Mouse (Mus musculus) spleen, embryonic (tissue): ENCODE measurements around the gene Clcn6.
"Not testable (repeated sequence)": the region's sequence is repeated elsewhere in the genome, so short reads cannot be mapped to it uniquely, and the experiment has no call there.

Source experiments
- CTCF ChIA-PET: fragments of 350-600 bp; sonication (Branson Sonifier 250); formaldehyde crosslinking; loops from one replicate; lab custom pipeline; 2022; lab: Charles Lee

Clcn6 gene

DNA sequence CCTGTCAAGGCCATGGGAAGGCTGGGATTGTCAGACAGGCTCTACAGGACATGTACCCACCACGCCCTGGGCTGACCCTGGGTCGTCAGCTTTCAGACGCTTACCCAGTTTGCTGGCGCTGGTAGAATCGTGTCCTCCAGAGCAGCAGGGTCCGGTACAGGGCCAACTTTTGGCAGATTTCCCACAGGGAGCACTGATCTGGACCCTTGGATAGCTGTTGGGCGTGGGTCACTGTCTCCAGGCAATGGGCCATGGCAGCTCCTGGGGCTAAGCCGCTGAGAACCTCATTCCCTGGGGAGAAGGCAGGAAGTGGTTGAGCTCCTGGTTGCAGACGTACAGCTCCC is 27.8 kb upstream of the Clcn6 start:
- CTCF ChIA-PET, result interaction anchor here (0.7 kb wide), 1 partner anchor 1588 kb away, joined by 3 read pairs; no protein-coding TSS in a partner anchor

DNA sequence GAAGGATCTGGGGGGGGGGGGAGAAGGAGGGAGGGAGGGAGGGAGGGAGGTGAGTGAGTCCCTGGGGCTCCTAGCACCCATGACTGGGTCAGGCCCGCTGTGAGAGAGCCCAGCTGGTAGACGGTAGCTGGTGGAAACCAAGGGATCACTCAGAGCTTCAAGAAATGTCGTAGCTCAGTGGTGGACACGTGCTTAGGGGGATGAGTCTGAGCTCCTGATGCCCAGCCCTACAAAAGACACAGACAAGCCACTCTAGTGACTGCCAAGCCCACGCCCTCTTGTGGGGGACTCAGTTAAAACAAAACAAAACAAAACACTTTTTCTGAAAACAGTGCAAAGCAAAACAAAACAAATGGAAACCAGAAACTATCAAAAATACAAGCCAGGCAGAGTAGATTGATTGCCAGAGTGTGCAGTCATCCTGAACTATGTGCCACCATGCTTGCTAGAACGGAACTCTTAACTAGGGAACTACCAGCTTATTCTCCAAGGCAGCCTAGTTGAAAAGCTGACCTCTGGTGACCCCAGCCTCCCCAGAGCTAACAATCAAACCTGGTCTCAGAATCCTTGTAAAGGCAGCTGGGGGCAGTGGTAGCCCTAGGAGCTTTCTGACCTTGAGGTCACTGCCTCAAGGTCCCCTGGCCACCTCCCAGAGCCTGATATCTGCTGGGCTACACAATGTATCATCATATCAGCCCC is 27.2 kb upstream of the Clcn6 start:
- CTCF ChIA-PET, result interaction anchor here (0.7 kb wide), 1 partner anchor 1588 kb away, joined by 3 read pairs; no protein-coding TSS in a partner anchor

DNA sequence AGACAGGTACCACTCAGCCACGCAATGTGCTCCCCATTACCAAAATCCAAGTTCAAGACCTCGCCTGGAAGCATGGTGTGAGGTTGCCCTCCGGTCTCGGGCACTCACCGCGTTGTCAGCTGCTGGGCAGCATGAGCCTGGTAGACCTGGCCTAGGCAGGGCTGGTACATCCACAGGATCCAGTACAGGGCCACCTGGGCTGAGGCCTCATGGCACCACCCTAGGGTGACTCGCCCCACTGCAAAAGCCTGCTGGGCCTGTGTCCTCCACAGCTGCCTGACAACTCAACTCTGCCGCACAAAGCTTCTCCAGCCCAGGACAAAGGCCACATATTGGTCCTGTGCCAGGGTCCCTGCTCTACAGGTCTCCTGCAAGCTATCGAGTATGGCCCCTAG is 22.5 kb upstream of the Clcn6 start:
- CTCF ChIA-PET, result no interaction called here

DNA sequence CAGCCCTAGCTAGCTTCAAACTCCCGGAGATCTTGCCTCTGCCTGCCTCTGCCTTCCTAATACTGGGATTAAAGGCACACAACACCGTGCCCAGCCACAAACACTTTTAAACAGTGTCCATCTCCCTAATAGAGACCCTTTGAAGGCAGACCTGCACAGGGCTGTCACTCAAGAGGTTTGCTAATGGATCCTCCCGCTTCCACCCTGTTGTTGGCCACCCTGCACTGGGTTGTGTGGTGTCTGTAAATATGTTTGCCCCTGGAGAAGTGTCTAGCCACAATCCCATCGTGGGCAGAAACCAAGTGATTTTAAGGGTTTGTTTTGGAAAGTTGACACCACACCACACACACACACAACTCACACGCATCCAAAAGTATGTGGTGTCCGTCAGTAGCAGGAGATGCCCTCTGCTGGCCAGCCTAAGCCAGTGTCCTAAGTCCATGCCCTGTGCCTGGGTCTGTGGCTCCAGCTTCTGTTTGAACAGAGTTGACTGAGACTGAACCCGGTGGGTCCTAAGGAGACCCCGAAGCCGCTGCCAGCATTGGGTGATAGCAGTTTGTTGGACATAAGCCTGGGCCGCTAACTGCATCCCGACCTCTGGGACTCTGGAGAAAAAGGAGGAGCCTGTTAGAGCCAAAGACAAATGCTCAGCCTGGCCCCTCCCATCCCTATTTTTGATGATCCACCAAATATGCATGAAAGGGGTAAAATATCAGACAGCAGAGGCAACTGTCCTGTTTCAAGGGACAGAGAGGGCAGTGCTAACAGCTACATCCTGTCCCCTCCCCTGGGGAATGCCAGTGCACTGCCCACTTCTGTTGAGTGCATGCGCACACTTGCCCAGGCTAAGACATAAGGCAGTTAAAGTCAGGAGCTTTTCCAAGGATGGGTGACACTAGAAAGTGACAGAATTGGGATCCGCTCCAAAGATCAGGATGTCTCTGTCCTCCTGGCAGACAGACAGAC is 21.8 kb upstream of the Clcn6 start:
- CTCF ChIA-PET, result no interaction called here

DNA sequence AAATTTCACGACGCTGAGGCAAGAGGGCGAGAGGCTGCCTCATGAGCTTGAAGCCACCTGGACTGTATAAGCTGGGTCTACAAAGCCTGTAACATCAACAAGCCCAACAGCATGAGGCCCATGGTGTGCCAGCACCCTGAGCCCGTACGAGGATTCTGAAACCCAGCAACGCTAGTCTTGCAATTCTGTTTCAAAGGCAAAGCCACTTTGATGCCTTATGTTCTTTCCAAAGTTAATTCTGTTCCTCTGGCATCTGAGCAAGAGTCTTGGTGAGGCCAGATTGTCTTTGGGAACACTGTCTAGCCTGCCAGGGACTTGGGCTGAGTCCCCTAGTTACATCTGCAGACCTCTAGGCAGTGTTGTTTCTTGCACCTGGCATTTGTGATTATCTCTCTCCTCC is 20.4 kb upstream of the Clcn6 start:
- CTCF ChIA-PET, result no interaction called here

DNA sequence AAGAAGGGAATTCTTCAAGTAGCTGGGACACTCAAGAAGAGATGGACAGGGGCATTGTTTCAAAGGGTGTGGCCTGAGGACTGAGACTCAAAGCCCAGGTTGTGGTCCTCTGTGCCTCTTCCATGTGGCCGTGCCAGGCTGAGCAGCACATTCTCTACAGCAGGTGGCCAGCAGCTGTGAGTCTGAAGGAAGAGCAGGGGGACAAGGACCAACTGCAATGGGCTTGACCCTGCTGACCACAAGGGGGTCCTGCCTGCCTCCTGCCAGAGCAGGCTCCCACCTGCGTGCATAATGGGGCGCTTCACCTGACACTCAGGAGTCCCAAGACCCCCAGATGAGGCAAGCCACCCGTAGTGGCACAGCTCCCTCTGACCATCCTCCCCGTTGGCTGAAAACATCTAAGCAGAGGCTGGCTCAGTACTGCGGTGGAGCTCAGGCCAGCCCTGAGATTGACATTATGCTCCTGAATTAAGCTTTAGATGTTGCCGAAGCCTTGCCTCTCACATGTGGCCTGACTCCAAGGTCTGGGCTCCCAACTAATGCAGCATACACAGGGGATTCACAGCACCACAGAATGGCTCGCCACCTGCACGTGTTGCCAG is 19.7 kb upstream of the Clcn6 start:
- CTCF ChIA-PET, result no interaction called here

DNA sequence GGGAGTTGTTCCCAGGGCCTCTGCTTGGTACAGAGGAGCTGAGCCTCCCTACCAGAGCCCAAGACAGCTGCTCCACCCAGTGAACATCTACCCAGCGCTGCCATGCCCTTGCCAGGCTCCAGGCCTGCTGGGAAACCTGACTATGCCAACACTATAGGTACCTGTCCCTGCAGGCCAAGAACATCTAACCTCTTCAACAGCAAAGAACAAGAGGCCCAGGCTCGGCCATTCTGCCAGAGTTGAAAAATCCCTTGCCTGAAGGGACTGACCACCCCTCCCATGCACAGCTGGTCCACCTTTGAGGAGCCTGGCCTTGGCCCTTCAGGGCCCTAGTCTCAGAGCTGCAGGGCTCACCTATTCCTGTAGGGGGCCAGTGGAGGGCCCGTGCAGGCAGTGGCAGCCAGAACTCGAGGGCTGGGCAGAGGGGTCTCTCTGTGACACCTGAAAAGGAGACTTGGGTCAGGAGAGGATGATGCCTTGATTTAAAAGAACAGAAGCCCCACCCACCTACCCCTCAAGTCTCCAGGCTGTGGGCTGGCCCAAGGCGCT is 19.1 kb upstream of the Clcn6 start:
- CTCF ChIA-PET, result interaction anchor here (1.0 kb wide), 1 partner anchor 57 kb away, joined by 4 read pairs; no protein-coding TSS in a partner anchor

DNA sequence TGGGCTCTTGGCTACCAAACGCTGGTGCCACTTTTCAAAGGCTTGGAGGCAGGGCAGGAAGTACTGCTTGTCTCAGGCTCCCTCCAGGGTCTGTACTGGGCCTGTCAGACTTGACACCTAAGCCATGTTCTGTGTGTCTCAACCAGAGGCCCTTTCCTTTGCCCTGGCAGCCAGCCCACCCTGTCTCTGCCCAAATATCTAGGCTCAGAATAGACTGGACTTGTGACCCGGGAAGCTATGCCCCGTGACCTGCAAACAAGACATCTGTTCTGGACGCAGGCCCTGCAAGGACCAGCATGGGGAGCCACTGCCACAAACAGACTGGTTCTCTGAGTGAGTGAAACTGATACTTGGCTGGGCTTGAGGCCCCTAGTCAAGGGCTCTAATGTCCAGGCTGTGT is 18.2 kb upstream of the Clcn6 start:
- CTCF ChIA-PET, result interaction anchor here (1.0 kb wide), 1 partner anchor 58 kb away, joined by 4 read pairs; no protein-coding TSS in a partner anchor

DNA sequence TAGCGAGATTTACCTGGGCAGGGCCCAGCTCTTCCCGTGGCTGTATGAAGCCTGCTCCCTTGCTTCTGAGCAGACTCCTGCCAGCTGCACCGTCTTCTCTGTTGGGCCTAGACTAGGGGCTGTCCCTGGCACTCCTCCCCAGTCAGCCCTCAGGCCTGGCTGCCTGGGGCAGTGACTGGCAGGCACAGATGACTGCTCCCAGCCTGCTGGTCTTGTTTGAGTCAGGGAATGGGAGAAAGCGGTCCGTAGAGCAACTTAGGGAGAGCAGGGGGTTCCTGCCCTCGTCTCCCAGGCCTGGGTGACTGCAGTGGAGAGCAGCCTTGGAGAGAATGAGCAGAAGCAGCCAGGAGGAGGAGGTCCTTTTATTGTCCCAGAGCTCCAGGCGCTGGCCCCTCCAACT is 17.6 kb upstream of the Clcn6 start:
- CTCF ChIA-PET, result no interaction called here

DNA sequence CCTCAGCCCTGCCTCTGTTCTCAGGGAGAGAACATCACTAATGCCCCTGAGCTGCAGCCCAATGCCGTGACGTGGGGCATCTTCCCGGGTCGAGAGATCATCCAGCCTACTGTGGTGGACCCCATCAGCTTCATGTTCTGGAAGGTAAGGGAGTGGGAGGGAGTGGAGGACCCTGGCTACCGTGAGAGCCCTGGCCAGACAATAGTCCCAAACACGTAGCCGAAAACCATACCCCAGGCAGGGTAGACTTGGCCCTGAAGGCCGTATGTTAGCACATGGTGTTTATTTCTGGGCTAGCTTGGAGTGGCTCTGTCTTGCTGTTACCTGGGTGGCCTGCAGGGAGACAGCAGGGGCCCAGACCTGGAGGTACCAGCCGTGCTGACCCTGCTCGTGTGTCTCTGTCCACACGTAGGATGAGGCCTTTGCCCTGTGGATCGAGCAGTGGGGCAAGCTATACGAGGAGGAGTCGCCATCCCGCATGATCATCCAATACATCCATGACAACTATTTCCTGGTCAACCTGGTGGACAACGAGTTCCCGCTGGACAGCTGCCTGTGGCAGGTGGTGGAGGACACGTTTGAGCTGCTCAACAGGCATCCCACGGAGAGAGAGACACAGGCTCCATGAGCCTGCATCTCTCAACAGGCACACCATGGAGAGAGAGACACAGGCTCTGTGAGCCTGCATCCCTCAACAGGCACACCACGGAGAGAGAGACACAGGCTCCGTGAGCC is 16.5 kb upstream of the Clcn6 start:
- CTCF ChIA-PET, result no interaction called here

DNA sequence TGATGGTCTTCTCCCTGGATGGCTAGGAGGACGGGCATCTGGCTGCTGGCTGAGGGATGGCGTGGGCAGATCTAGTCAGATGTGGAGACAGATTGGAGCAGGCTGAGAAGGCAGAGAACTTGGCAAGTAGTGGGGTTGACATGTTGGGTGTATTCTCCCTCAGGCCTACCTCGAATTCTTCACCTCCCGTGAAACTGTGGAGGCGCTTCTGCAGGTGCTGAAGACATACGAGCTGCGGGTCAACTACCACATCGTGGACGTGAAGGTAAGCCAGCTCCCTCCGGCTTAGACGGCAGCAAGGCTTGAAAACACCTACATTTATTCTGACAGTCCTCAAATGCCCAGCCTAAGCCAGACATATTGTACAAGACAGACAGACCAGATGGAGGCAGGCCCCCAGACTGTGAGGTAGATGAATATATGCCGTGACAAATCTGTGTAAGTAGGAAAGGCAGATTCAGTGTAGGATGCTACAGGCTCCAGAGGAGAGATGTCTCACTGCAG is 14.8 kb upstream of the Clcn6 start:
- CTCF ChIA-PET, result no interaction called here

DNA sequence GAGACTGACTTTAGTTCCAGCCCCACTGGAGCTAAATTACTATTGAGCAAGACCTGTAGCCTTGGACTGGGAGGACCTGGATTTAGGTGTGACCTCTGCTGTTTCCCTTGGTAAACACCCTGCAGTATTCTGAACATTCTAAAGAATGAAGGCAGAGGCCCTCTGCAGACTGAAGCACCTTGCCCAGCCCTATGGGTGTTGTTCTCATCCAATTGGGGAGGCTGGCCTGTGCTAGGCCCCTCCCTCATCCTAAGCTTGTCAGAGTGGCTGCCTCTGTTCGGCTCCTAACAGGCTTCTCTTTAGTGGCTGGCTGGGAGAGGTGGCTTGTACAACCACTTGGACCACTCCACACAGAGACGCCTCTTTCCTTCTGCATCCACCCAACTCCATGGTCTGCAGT is 14.4 kb upstream of the Clcn6 start:
- CTCF ChIA-PET, result no interaction called here

DNA sequence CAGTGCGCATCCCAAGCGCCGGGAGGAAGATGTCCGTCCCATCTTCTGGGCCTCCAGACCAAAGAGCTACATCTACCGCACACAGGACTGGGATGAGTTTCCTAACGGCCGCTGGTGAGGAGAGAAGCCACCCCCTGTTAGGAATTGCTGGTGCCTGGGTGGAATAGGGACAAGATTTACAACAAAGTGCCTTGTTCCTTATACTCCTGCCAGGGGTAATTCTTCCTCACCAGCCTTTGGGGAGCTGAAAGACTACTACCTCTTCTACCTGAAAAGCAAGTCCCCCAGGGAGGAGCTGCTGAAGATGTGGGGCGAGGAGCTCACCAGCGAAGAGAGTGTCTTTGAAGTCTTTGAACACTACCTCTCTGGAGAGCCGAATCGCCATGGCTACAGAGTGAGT is 13.3 kb upstream of the Clcn6 start:
- CTCF ChIA-PET, result no interaction called here

DNA sequence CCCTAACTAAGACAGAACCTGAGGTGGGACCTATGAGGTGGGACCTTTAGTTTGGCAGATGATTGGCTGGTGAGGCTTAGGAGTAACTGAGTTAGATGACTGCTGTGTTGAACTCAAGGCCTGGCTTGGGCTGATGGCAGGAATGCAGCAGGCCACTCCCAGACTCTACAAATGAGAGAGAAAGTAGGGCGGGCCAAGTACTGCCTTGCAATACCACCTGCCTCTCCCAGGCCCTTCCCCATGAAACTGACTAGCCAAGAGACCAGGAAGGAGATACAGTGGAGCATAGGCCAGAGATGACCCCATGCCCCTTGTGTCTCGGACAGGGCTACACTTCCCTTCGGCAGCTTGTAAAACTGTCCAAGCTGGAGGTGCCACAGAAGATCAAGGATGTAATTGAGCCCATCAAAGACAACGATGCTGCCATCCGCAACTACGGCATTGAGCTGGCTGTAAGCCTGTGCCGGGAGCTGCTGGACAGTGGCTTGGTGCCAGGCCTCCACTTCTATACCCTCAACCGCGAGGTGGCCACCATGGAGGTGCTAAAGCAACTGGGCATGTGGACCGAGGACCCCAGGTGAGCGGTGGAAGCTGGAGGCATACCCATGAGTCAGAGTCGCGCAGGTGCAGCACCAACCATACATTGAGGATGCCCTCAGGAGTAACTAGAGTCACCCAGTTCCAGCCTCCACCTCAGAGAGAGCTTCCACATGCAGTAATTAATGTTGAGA is 12.6 kb upstream of the Clcn6 start:
- CTCF ChIA-PET, result no interaction called here

DNA sequence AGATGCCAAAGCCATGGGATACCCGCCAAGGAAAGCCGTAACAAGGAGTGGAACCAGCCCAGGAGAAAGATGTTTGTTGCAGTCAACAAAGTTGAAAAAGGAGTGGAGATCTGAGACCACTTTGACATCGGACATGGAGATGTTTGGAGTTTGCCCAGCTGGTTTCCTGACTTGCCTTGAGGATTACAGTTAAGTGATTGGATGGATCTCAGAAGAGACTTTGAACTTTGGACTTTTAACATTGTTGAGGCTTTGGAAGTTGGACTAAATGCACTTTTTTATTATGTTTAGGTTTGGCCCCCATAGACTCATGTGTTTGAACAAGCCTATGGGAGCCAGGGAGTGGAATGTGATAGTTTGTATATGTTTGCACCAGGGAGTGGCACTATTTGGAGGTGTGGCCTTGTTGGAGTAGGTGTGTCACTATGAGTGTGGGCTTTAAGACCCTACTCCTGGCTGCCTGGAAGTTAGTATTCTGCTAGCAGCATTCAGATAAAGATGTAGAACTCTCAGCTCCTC is 11.8 kb upstream of the Clcn6 start:
- CTCF ChIA-PET, result not testable (repeated sequence)

DNA sequence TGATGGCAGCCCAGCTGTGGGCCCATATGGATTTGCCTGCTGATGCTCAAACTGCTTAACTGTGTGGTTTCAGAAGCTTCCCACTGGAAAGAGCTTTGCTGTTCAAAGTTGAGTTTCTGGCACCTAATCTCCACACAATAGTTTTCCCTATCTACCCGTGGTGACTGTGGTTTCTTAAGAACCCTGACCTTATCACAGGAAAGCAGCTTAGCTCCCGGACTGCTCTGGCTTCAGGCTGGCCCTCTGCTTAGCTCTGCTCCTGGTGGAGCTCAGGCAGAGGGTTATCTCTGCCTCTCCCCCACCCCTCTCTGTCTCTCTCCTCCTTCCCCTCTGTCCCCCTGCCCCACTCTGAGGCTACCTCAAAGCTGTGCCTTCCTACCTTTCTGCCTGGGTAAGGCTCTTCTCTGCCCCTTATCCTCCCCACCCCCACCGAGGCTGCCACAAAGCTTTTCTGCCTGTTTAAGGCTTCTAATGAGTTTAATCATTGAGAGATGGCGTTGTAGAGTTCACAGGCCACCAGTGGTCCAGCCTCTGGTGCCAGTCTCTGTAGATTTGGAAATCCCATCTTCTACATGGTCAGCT is 7.9 kb upstream of the Clcn6 start:
- CTCF ChIA-PET, result no interaction called here

DNA sequence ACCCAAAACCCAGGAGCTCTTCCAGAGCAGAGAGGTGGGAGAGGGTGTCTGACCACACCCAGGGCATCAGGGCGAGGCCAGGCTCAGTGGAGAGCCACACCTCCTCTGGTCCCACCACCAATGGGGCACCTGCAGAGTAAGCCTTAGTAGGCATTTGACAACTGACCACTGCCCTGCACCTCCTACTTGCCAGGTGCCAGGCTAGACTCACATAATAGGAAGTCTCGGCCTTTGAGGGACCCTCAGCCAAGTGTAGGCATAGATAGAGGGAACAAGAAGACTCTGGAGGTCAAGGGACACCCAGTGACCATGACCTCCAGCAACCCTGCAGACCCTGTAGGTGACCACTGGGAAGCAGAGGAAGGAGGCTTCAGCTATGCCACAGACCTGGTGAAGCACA is 5.5 kb upstream of the Clcn6 start:
- CTCF ChIA-PET, result interaction anchor here (1.1 kb wide), 1 partner anchor 28 kb away, joined by 4 read pairs; no protein-coding TSS in a partner anchor

DNA sequence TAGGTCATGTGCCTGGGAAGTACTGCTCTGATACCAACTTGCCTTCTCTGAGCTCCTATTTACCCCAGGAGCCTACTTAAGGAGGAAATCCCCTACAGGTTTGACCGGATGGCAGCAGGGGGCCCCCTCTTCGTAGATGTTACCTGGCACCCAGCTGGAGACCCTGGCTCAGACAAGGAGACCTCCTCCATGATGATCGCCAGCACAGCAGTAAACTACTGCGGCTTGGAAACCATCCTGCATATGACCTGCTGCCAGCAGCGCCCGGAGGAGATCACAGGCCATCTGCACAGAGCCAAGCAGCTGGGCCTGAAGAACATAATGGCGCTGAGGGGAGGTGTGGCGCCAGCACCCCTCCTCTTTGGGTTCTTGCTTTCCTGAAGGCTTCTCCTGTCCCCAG is 4.7 kb upstream of the Clcn6 start:
- CTCF ChIA-PET, result not testable (repeated sequence)

DNA sequence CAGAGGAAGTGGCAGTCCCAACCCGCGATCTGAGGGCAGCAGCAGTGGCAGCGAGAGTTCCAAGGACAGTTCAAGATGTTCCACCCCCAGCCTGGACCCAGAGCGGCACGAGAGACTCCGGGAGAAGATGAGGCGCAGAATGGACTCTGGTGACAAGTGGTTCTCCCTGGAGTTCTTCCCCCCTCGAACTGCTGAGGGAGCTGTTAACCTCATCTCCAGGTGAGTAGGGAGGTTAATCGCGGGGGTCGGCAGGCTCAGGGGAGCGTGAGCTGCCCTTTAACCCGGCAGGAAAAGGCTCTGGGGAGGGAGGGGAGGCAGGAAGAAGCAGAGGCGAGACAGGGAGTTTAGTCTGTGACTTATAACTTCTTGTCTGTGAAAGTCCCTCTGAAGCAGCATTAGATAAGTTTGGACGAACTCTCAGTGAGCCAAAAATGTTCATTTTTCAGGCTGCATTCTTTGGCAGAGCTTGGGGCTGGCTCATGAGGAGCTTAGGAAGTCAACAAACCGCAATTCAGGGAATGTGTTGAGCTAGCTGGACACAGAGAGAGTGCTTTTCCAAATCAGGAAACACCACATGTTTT is 3.1 kb upstream of the Clcn6 start:
- CTCF ChIA-PET, result no interaction called here
